Mouse (Mus musculus): ENCODE data around the gene Sapcd1. TPM values are rescaled to one million over a fixed set of nuclear protein-coding genes. Genes with fewer than 3 reads are reported as not detected.

Sapcd1 gene
- polyA plus RNA-seq, 1 experiment from 2014 or later = 3.8 TPM

- Histone ChIP-seq H3K9ac (peak overlapping the region; percentile 80), H3K36me3 (peaks cover 22% of the 10 kb centered on the region), H3K27me3 (replicated peaks) (no peaks in the 10 kb centered on the region), H3K9me3 (no peaks in the 10 kb centered on the region), H3K4me2 (replicated peaks) (peak overlapping the region; percentile 82), H3K4me3 (peak overlapping the region; percentile 42), H3K4me1 (peaks cover 56% of the 10 kb centered on the region), H3K27ac (peak overlapping the region; percentile 69)
- under 1% methylated on average over 27 of the region's 27 CpGs for WGBS
- no peak for ATAC-seq (ENCODE audit: low FRiP score, low read depth)
Measured at GRCm38 (mm10) chr17:35050126-35050750, 22.4 kb upstream of the Sapcd1 start.

GRCm38 (mm10) chr17:35049561-35050016 lies 21.8 kb upstream of the Sapcd1 start, which contains the start of gene Clic1:
TSS of gene Clic1 (plus strand) at chr17:35049966.
- no peaks in the 10 kb centered on the region for H3K27me3 ChIP-seq (replicated peaks)
- H3K9ac ChIP-seq = peak within 1 kb of the TSS; percentile 80
- peaks cover 18% of the 10 kb centered on the region for H3K36me3 ChIP-seq
- peak within 1 kb of the TSS; percentile 69 for H3K27ac ChIP-seq
- 3% methylated on average over 11 of the region's 11 CpGs for WGBS
- peak within 1 kb of the TSS; percentile 82 for H3K4me2 ChIP-seq (replicated peaks)
- H3K4me3 ChIP-seq = peak within 1 kb of the TSS; percentile 42
- H3K4me1 ChIP-seq = peaks cover 59% of the 10 kb centered on the region
- H3K9me3 ChIP-seq = no peaks in the 10 kb centered on the region
- ATAC-seq (ENCODE audit: low FRiP score, low read depth) = no peak

- H3K4me3 ChIP-seq = no peak overlapping the region
- no peak for ATAC-seq (ENCODE audit: low FRiP score, low read depth)
- peaks cover 59% of the 10 kb centered on the region for H3K4me1 ChIP-seq
- no peak overlapping the region for H3K9ac ChIP-seq
- 75% methylated on average over 5 of the region's 5 CpGs for WGBS
- H3K4me2 ChIP-seq (replicated peaks) = peak overlapping the region; percentile 82
- no peaks in the 10 kb centered on the region for H3K9me3 ChIP-seq
- no peak overlapping the region for H3K27ac ChIP-seq
- no peaks in the 10 kb centered on the region for H3K27me3 ChIP-seq (replicated peaks)
- peaks cover 14% of the 10 kb centered on the region for H3K36me3 ChIP-seq
Measured at GRCm38 (mm10) chr17:35048932-35049440, 21.2 kb upstream of the Sapcd1 start.

GRCm38 (mm10) chr17:35048149-35048931 lies 20.5 kb upstream of the Sapcd1 start:
- Histone ChIP-seq H3K36me3 (peaks cover 9% of the 10 kb centered on the region; the same call in 1 of the 2 replicates), H3K4me2 (replicated peaks) (0 out of 2 replicates have a peak overlapping the region, but pooled peaks have one; percentile 7), H3K27me3 (replicated peaks) (no peaks in the 10 kb centered on the region), H3K4me1 (peaks cover 59% of the 10 kb centered on the region), H3K9ac (no peak overlapping the region), H3K27ac (no peak overlapping the region), H3K4me3 (no peak overlapping the region), H3K9me3 (no peaks in the 10 kb centered on the region)
- no peak for ATAC-seq (ENCODE audit: low FRiP score, low read depth)
- WGBS = 34% methylated on average over 11 of the region's 11 CpGs

GRCm38 (mm10) chr17:35047688-35048087 lies 19.9 kb upstream of the Sapcd1 start:
- no peaks in the 10 kb centered on the region for H3K9me3 ChIP-seq
- no peak overlapping the region for H3K27ac ChIP-seq
- H3K4me2 ChIP-seq (replicated peaks) = 0 out of 2 replicates have a peak overlapping the region, but pooled peaks have one; percentile 7
- H3K4me1 ChIP-seq = peaks cover 56% of the 10 kb centered on the region
- H3K9ac ChIP-seq = no peak overlapping the region
- H3K4me3 ChIP-seq = no peak overlapping the region
- H3K27me3 ChIP-seq (replicated peaks) = no peaks in the 10 kb centered on the region
- H3K36me3 ChIP-seq = peaks cover 2% of the 10 kb centered on the region; the same call in 1 of the 2 replicates
- 59% methylated on average over 1 of the region's 1 CpGs for WGBS
- ATAC-seq (ENCODE audit: low FRiP score, low read depth) = no peak

GRCm38 (mm10) chr17:35046681-35047455 lies 19.1 kb upstream of the Sapcd1 start, which contains the start of gene Msh5:
TSS of gene Msh5 (minus strand) at chr17:35046745.
- peaks cover 48% of the 10 kb centered on the region for H3K4me1 ChIP-seq
- 3% methylated on average over 33 of the region's 33 CpGs for WGBS

DNA sequence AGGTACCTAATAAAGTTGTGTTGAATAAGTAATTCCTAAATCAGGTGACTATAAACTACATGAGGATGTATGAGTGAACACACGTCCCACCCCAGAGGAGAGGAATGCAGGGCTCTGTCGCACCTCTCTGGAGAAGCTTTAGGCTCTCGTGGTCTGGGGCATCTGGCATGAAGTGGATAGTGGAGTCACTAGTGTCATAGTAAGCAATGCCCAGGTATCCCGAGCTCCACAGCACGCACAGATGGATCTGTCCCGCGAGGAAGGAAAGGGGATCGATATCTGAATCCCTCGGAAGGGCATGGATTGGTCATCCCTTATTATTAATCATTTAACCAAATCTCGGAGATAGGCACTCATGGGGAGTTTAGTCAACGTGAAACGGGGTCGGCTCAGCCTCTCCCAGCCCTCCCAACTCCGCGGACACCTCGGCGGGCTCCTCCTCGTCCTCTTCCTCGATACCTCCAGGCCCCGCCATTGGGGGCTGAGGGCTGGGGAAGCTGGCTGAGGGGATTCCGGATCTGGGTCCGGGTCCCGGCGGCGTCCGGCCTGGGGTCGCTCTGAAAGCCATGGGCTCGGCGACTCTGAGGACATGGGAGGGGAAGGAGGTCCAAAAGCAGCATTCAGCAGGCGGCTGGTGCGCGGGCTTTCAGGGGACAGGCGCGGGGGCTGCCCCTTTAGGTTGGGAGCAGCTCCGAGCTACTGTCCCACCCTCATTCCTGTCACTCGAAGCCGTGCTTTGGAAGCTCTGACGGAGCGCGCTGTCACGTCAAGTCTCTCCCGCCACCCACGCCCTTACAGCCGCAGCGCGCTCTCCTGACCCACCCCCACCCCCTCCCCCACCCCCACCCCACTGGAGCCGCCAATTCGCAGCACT lies 18.2 kb upstream of the Sapcd1 start:
- Histone ChIP-seq H3K36me3 (no peaks in the 10 kb centered on the region), H3K27ac (no peak overlapping the region; the same call in 1 of the 2 replicates), H3K9me3 (no peaks in the 10 kb centered on the region), H3K9ac (peak overlapping the region; percentile 74), H3K4me1 (peaks cover 40% of the 10 kb centered on the region), H3K4me2 (replicated peaks) (peak overlapping the region; percentile 96), H3K4me3 (peak overlapping the region; percentile 48), H3K27me3 (replicated peaks) (no peaks in the 10 kb centered on the region)
- peak; percentile 65; the same call in 1 of the 2 replicates for ATAC-seq (ENCODE audit: low FRiP score, low read depth)
- 4% methylated on average over 48 of the region's 48 CpGs for WGBS

More at GRCm38 (mm10) chr17:35046681-35047455, 19.1 kb upstream of the Sapcd1 start, which contains the start of gene Msh5:
- H3K4me3 ChIP-seq = peak within 1 kb of the TSS; percentile 48
- peak within 1 kb of the TSS; percentile 74 for H3K9ac ChIP-seq
- no peaks in the 10 kb centered on the region for H3K9me3 ChIP-seq
- no peak within 1 kb of the TSS; the same call in 1 of the 2 replicates for H3K27ac ChIP-seq
- H3K36me3 ChIP-seq = no peaks in the 10 kb centered on the region
- peak; percentile 97 for ATAC-seq (ENCODE audit: low FRiP score, low read depth)
- no peaks in the 10 kb centered on the region for H3K27me3 ChIP-seq (replicated peaks)
- H3K4me2 ChIP-seq (replicated peaks) = peak within 1 kb of the TSS; percentile 96

- Histone ChIP-seq H3K4me3 (peak overlapping the region; percentile 48; the same call in 1 of the 2 replicates), H3K4me2 (replicated peaks) (peak overlapping the region; percentile 96), H3K9ac (no peak overlapping the region), H3K36me3 (no peaks in the 10 kb centered on the region), H3K27me3 (replicated peaks) (no peaks in the 10 kb centered on the region), H3K4me1 (peaks cover 34% of the 10 kb centered on the region), H3K9me3 (no peaks in the 10 kb centered on the region), H3K27ac (no peak overlapping the region)
- ATAC-seq (ENCODE audit: low FRiP score, low read depth) = no peak
- 86% methylated on average over 7 of the region's 7 CpGs for WGBS
Measured at GRCm38 (mm10) chr17:35044904-35045806, 17.3 kb upstream of the Sapcd1 start.

DNA sequence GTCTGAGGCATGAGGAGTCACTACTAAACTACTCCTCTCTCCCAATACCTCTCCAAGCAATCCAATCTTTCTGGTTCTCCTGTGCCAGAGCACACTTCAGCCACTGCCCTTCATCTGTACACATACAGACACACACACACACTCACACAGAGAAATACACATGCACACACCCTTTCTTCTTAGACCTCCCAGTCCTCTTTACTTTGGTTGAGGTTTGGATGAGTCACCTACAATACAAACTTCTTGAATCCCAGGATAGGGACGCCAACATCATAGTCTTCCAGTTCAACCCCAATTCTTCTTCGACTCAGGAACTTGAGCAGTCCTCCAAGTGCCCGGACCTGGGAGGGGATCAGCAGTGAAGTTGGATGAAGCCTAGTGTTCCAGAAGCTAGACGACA lies 16.0 kb upstream of the Sapcd1 start:
- no peak overlapping the region for H3K27ac ChIP-seq
- no peak for ATAC-seq (ENCODE audit: low FRiP score, low read depth)
- H3K27me3 ChIP-seq (replicated peaks) = no peaks in the 10 kb centered on the region
- peaks cover 22% of the 10 kb centered on the region for H3K4me1 ChIP-seq
- H3K36me3 ChIP-seq = no peaks in the 10 kb centered on the region
- no peaks in the 10 kb centered on the region for H3K9me3 ChIP-seq
- no peak overlapping the region for H3K9ac ChIP-seq
- no peak overlapping the region for H3K4me3 ChIP-seq
- no peak overlapping the region for H3K4me2 ChIP-seq (replicated peaks)
- WGBS = 90% methylated on average over 4 of the region's 4 CpGs

- Histone ChIP-seq H3K27me3 (replicated peaks) (no peaks in the 10 kb centered on the region), H3K27ac (no peak overlapping the region), H3K9ac (no peak overlapping the region), H3K4me3 (no peak overlapping the region), H3K9me3 (no peaks in the 10 kb centered on the region), H3K4me1 (no peaks in the 10 kb centered on the region), H3K4me2 (replicated peaks) (no peak overlapping the region), H3K36me3 (no peaks in the 10 kb centered on the region)
- WGBS = 87% methylated on average over 11 of the region's 11 CpGs
- ATAC-seq (ENCODE audit: low FRiP score, low read depth) = no peak
Measured at GRCm38 (mm10) chr17:35039121-35039873, 11.5 kb upstream of the Sapcd1 start.

Measured in neural tube, embryonic 12.5 days (tissue).